Mouse (Mus musculus): ENCODE measurements around the gene Pgp.
"Not testable (repeated sequence)": the region's sequence is repeated elsewhere in the genome, so short reads cannot be mapped to it uniquely, and the experiment has no call there.

The Pgp gene

GRCm38 (mm10) chr17:24469910-24470602 lies at the start of gene Pgp, which contains the start of gene E4f1:
Gene Pgp, plus strand, starts transcription at chr17:24470392.
Gene E4f1, minus strand, starts transcription at chr17:24470313.
- DNase-seq (ENCODE audit: low read depth, low spot score): peak; percentile 94

GRCm38 (mm10) chr17:24423114-24423513 lies 47.1 kb upstream of the Pgp start:
- DNase-seq (ENCODE audit: low read depth, low spot score): no peak

- DNase-seq (ENCODE audit: low read depth, low spot score): no peak
These were observed 45.7 kb upstream of the Pgp start for GRCm38 (mm10) chr17:24424489-24424888.

- DNase-seq (ENCODE audit: low read depth, low spot score): not testable (repeated sequence)
These were observed 44.9 kb upstream of the Pgp start for GRCm38 (mm10) chr17:24425326-24425725.

- no peak for DNase-seq (ENCODE audit: low read depth, low spot score)
These were observed 44.3 kb upstream of the Pgp start for GRCm38 (mm10) chr17:24425905-24426304.

- DNase-seq (ENCODE audit: low read depth, low spot score): peak; percentile 80
These were observed 43.6 kb upstream of the Pgp start, which contains the start of gene Eci1 for GRCm38 (mm10) chr17:24426471-24427169. Gene Eci1, plus strand, starts transcription at chr17:24426641.

- no peak for DNase-seq (ENCODE audit: low read depth, low spot score)
These were observed 43.0 kb upstream of the Pgp start for GRCm38 (mm10) chr17:24427170-24427557.

- DNase-seq (ENCODE audit: low read depth, low spot score): no peak
These were observed 40.8 kb upstream of the Pgp start for GRCm38 (mm10) chr17:24429201-24429983.

GRCm38 (mm10) chr17:24437016-24437415 lies 33.2 kb upstream of the Pgp start:
- no peak for DNase-seq (ENCODE audit: low read depth, low spot score)

GRCm38 (mm10) chr17:24440377-24440776 lies 29.8 kb upstream of the Pgp start:
- DNase-seq (ENCODE audit: low read depth, low spot score): no peak

GRCm38 (mm10) chr17:24441148-24441547 lies 29.0 kb upstream of the Pgp start:
- no peak for DNase-seq (ENCODE audit: low read depth, low spot score)

- DNase-seq (ENCODE audit: low read depth, low spot score): no peak
These were observed 28.1 kb upstream of the Pgp start for GRCm38 (mm10) chr17:24442107-24442506.

GRCm38 (mm10) chr17:24442632-24443155 lies 27.5 kb upstream of the Pgp start, which contains the start of gene Dnase1l2:
Gene Dnase1l2, minus strand, starts transcription at chr17:24443105.
- no peak for DNase-seq (ENCODE audit: low read depth, low spot score)

- DNase-seq (ENCODE audit: low read depth, low spot score): no peak
These were observed 26.8 kb upstream of the Pgp start for GRCm38 (mm10) chr17:24443409-24443808.

GRCm38 (mm10) chr17:24446590-24446989 lies 23.6 kb upstream of the Pgp start:
- DNase-seq (ENCODE audit: low read depth, low spot score): no peak

- DNase-seq (ENCODE audit: low read depth, low spot score): no peak
These were observed 20.7 kb upstream of the Pgp start for GRCm38 (mm10) chr17:24449507-24449906.

GRCm38 (mm10) chr17:24451220-24451619 lies 19.0 kb upstream of the Pgp start:
- DNase-seq (ENCODE audit: low read depth, low spot score): no peak

- no peak for DNase-seq (ENCODE audit: low read depth, low spot score)
These were observed 16.8 kb upstream of the Pgp start for GRCm38 (mm10) chr17:24453372-24453771.

GRCm38 (mm10) chr17:24454218-24454755 lies 15.9 kb upstream of the Pgp start:
- no peak for DNase-seq (ENCODE audit: low read depth, low spot score)

- peak; percentile 99 for DNase-seq (ENCODE audit: low read depth, low spot score)
These were observed 15.3 kb upstream of the Pgp start for GRCm38 (mm10) chr17:24454756-24455522.
